Comparison of ENCODE assay signal across 8 mouse cellular contexts in genomic region chr15:84412409-84412808, GRCm38 (mm10). TPM values are rescaled to one million over a fixed set of nuclear protein-coding genes. Genes with fewer than 3 reads are reported as not detected.
DNase-seq lines count a peak whose midpoint lies in the region; ATAC-seq and TF ChIP-seq lines count a peak whose summit lies in the region.

No protein-coding gene starts in this region.

- no peaks in the 10 kb centered on the region for H3K36me3 ChIP-seq in E14TG2a.4 (ENCODE audit: insufficient read depth, low read length)
- no peaks in the 10 kb centered on the region for H3K36me3 ChIP-seq in limb, embryonic 10.5 days

- peaks cover 30% of the 10 kb centered on the region for H3K27me3 ChIP-seq in E14TG2a.4 (ENCODE audit: insufficient read depth, low read length)
- peaks cover 35% of the 10 kb centered on the region for H3K27me3 ChIP-seq in limb, embryonic 10.5 days (ENCODE audit: low read depth, poor library complexity, severe bottlenecking)

- DNase-seq in cerebellum, adult 9-11 months = peak; percentile 5
- DNase-seq in cerebellum, postnatal 14 days = no peak
- DNase-seq in embryo, embryonic 10.5 days (ENCODE audit: low spot score) = peak; percentile 73
- DNase-seq in heart, postnatal 10 days = peak; percentile 42
- peak; percentile 51 for DNase-seq in limb, embryonic 10.5 days (ENCODE audit: low spot score)
- DNase-seq in monocyte, adult 2 months (ENCODE audit: low read depth in 1 of 2, low spot score in 2 of 2) = peak; percentile 72 to 74

- peaks cover 32% of the 10 kb centered on the region for H3K4me1 ChIP-seq in E14TG2a.4 (replicated peaks; ENCODE audit: low read depth, low read length)
- H3K4me1 ChIP-seq in limb, embryonic 10.5 days = peaks cover 49% of the 10 kb centered on the region

- 0 out of 2 replicates have a peak overlapping the region, but pooled peaks have one; percentile 59 for H3K27ac ChIP-seq in limb, embryonic 10.5 days

- WGBS in limb, embryonic 10.5 days = 8% methylated on average over 6 of the region's 6 CpGs

- TF ChIP-seq CTCF in E14TG2a.4 (conservative IDR thresholded peaks at IDR 0.05; ENCODE audit: low read length) = no peak

- no peak for ATAC-seq in inflammation-experienced regulatory T-cells, adult 6 months

- intact Hi-C loops in heart, postnatal 10 days (cut with DNase I) = no loop called here

- H3K4me3 ChIP-seq in E14TG2a.4 (replicated peaks; ENCODE audit: low read length) = peak overlapping the region; percentile 26
- H3K4me3 ChIP-seq in limb, embryonic 10.5 days = no peak overlapping the region

- no peaks in the 10 kb centered on the region for H3K9me3 ChIP-seq in E14TG2a.4 (ENCODE audit: low read length)
- H3K9me3 ChIP-seq in limb, embryonic 10.5 days (replicated peaks) = no peaks in the 10 kb centered on the region

RNA-seq across cellular contexts. Expression of gene Shisal1, which starts 34.5 kb away (rescaled TPM):
- 1 to 10 TPM; 2.2 to 2.3 TPM for total RNA-seq in heart, postnatal 10 days (2021)
- polyA plus RNA-seq in limb, embryonic 10.5 days (2016; fragmentation: Nextera tagmentation; extraction: Ambion mirVana) = 0.15 and 0.73 TPM in 2 replicates
- not detected for polyA plus RNA-seq in inflammation-experienced regulatory T-cells, adult 6 months (2017; shearing (Covaris generic))

Comparison
In these comparisons a context has a peak if more than half of its experiments do, and no peak if none do; other contexts are left out.
1. DNase-seq: peak in cerebellum, adult 9-11 months (single experiment), embryo, embryonic 10.5 days (single experiment), heart, postnatal 10 days (2 of 2), limb, embryonic 10.5 days (single experiment) and monocyte, adult 2 months (2 of 2); none in cerebellum, postnatal 14 days (0 of 2).